16 mouse cellular contexts compared by ENCODE assay signal in genomic region chr8:79103185-79103878, GRCm38 (mm10).
DNase-seq lines count a peak whose midpoint lies in the region; ATAC-seq and TF ChIP-seq lines count a peak whose summit lies in the region.
"Had no signal": no experiment of that assay in that cellular context is flagged by ENCODE, and none has a peak within 500 bp of the region (broad histone marks: within the 10 kb centered on the region; RNA-seq: fewer than 3 reads in every experiment).

No protein-coding gene starts in this region.

- H3K27me3 ChIP-seq in heart, embryonic 12.5 days (replicated peaks): no peaks in the 10 kb centered on the region
- no peaks in the 10 kb centered on the region for H3K27me3 ChIP-seq in lung, embryonic 15.5 days
- H3K27me3 ChIP-seq in intestine, embryonic 16.5 days (replicated peaks; ENCODE audit: control insufficient read depth, insufficient read depth, low read length): no peaks in the 10 kb centered on the region
- H3K27me3 ChIP-seq in stomach, postnatal 0 days (ENCODE audit: control insufficient read depth, insufficient read depth, low read length): no peaks in the 10 kb centered on the region
- H3K27me3 ChIP-seq: hindbrain, embryonic 12.5 days; Patski had no signal

- H3K4me3 ChIP-seq in heart, embryonic 12.5 days: no peak overlapping the region
- no peak overlapping the region for H3K4me3 ChIP-seq in lung, embryonic 15.5 days
- H3K4me3 ChIP-seq in intestine, embryonic 16.5 days (ENCODE audit: low read length): no peak overlapping the region
- no peak overlapping the region for H3K4me3 ChIP-seq in stomach, postnatal 0 days (ENCODE audit: low read depth, low read length)
- H3K4me3 ChIP-seq: forebrain, embryonic 10.5 days; hindbrain, embryonic 12.5 days had no signal

- H3K27ac ChIP-seq in heart, embryonic 12.5 days (ENCODE audit: poor library complexity, severe bottlenecking): peak overlapping the region; percentile 27; the same call in 1 of the 2 replicates
- 0 out of 2 replicates have a peak overlapping the region, but pooled peaks have one; percentile 15 for H3K27ac ChIP-seq in lung, embryonic 15.5 days
- H3K27ac ChIP-seq in intestine, embryonic 16.5 days (ENCODE audit: low read length): peak overlapping the region; percentile 61; the same call in 1 of the 2 replicates
- 0 out of 2 replicates have a peak overlapping the region, but pooled peaks have one; percentile 13 for H3K27ac ChIP-seq in stomach, postnatal 0 days (replicated peaks)
- H3K27ac ChIP-seq: forebrain, embryonic 10.5 days; hindbrain, embryonic 12.5 days had no signal

- H3K9ac ChIP-seq in heart, embryonic 12.5 days: no peak overlapping the region
- no peak overlapping the region for H3K9ac ChIP-seq in lung, embryonic 15.5 days
- H3K9ac ChIP-seq in intestine, embryonic 16.5 days (ENCODE audit: low read depth, low read length): no peak overlapping the region
- no peak overlapping the region for H3K9ac ChIP-seq in stomach, postnatal 0 days (ENCODE audit: low read length)
- H3K9ac ChIP-seq: hindbrain, embryonic 12.5 days had no signal

- no peak for DNase-seq in heart, adult 18-20 months
- DNase-seq in lung, postnatal 14 days: no peak
- no peak for DNase-seq in stomach, postnatal 0 days (ENCODE audit: low spot score)
- no peak for DNase-seq in layer of hippocampus, adult 9-11 months
- DNase-seq: adrenal gland, postnatal 36 days; B cell, adult 2 months; embryo, embryonic 11 days; kidney, adult 11 months; kidney, postnatal 25 days; thymus, postnatal 4 days had no signal

- no peaks in the 10 kb centered on the region for H3K9me3 ChIP-seq in heart, embryonic 12.5 days (replicated peaks)
- no peaks in the 10 kb centered on the region for H3K9me3 ChIP-seq in lung, embryonic 15.5 days
- H3K9me3 ChIP-seq in intestine, embryonic 16.5 days (ENCODE audit: control insufficient read depth, low read length): no peaks in the 10 kb centered on the region
- H3K9me3 ChIP-seq in stomach, postnatal 0 days (ENCODE audit: control insufficient read depth, low read length): no peaks in the 10 kb centered on the region
- H3K9me3 ChIP-seq: forebrain, embryonic 10.5 days; hindbrain, embryonic 12.5 days had no signal

- no peak for TF ChIP-seq CTCF in stomach, postnatal 0 days (IDR thresholded peaks at IDR 0.05; ENCODE audit: low read depth)

- peaks cover 44% of the 10 kb centered on the region for H3K4me1 ChIP-seq in heart, embryonic 12.5 days (replicated peaks)
- peaks cover 18% of the 10 kb centered on the region; the same call in 1 of the 2 replicates for H3K4me1 ChIP-seq in lung, embryonic 15.5 days
- H3K4me1 ChIP-seq in intestine, embryonic 16.5 days (ENCODE audit: control insufficient read depth, insufficient read depth, low read length): peaks cover 39% of the 10 kb centered on the region
- peaks cover 2% of the 10 kb centered on the region; the same call in 1 of the 2 replicates for H3K4me1 ChIP-seq in stomach, postnatal 0 days (replicated peaks; ENCODE audit: control insufficient read depth, insufficient read depth)

- WGBS in heart, embryonic 12.5 days: 71% methylated on average over 14 of the region's 14 CpGs
- 68% methylated on average over 14 of the region's 14 CpGs for WGBS in lung, embryonic 15.5 days
- WGBS in intestine, embryonic 16.5 days: 66% methylated on average over 14 of the region's 14 CpGs
- WGBS in stomach, postnatal 0 days: 61% methylated on average over 14 of the region's 14 CpGs

- H3K4me2 ChIP-seq in heart, embryonic 12.5 days: no peak overlapping the region
- H3K4me2 ChIP-seq in lung, embryonic 15.5 days: no peak overlapping the region
- no peak overlapping the region for H3K4me2 ChIP-seq in intestine, embryonic 16.5 days (ENCODE audit: low read depth, low read length)
- H3K4me2 ChIP-seq in stomach, postnatal 0 days (replicated peaks; ENCODE audit: low read depth): no peak overlapping the region
- H3K4me2 ChIP-seq: hindbrain, embryonic 12.5 days had no signal

- no peak for TF ChIP-seq EP300 in stomach, postnatal 0 days (optimal IDR thresholded peaks at IDR 0.05)

- H3K36me3 ChIP-seq in heart, embryonic 12.5 days: peaks cover 15% of the 10 kb centered on the region; the same call in 1 of the 2 replicates
- H3K36me3 ChIP-seq in lung, embryonic 15.5 days: no peaks in the 10 kb centered on the region
- H3K36me3 ChIP-seq in intestine, embryonic 16.5 days (ENCODE audit: control insufficient read depth, insufficient read depth, low read length): no peaks in the 10 kb centered on the region
- H3K36me3 ChIP-seq in stomach, postnatal 0 days (ENCODE audit: control insufficient read depth, insufficient read depth, low read length): no peaks in the 10 kb centered on the region

- no peak for ATAC-seq in heart, embryonic 12.5 days (ENCODE audit: insufficient number of reproducible peaks, low FRiP score)
- ATAC-seq in lung, embryonic 15.5 days (ENCODE audit: borderline replicate concordance, extremely low read depth, low FRiP score, low TSS enrichment): no peak
- ATAC-seq in intestine, embryonic 16.5 days: no peak
- ATAC-seq in stomach, postnatal 0 days (ENCODE audit: low FRiP score, low TSS enrichment): peak; percentile 53
- ATAC-seq: Patski had no signal
